Mouse (Mus musculus): Measurements from ENCODE around the gene Acsbg2.

DNA sequence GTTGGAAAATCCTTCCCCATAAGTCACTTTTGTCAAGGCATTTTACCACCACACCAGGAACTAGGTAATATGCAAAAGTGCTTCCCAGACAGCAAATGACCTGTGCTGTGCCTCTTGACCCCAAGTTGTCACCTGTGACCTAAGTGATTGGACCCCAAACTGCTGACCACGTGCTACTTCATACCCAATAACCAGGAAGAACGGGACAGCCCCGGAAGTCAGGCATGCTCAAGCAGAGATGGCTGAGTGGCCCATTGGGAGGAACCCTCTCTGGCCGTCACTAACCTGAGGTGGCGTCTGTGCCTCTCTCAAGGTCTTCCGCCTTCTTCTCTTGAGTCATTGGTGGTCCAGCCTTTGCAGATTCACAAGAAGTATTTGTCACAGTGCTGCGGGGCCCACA, 1.7 kb downstream of the Acsbg2 start:
- TF ChIP-seq MYC (IDR thresholded peaks at IDR 0.05; ENCODE audit: low read depth, low read length) (no peak), MAZ (IDR thresholded peaks at IDR 0.05; ENCODE audit: low read depth, low read length) (no peak), MXI1 (IDR thresholded peaks at IDR 0.05; ENCODE audit: low read depth, low read length) (no peak), POLR2AphosphoS2 (IDR thresholded peaks at IDR 0.05; ENCODE audit: low read length) (no peak), EP300 (IDR thresholded peaks at IDR 0.05; ENCODE audit: low read depth in 1 of 2, low read length in 2 of 2) (no peak), POLR2A (IDR thresholded peaks at IDR 0.05; ENCODE audit: control insufficient read depth in 1 of 2, insufficient read depth in 1 of 2, low read depth in 1 of 2, low read length in 2 of 2, poor library complexity in 1 of 2) (no peak), MEF2A (IDR thresholded peaks at IDR 0.05; ENCODE audit: extremely low read depth, insufficient replicate concordance, low read depth, low read length, poor library complexity, severe bottlenecking) (no peak), TAL1 (IDR thresholded peaks at IDR 0.05; ENCODE audit: low read length) (no peak), CTCF (IDR thresholded peaks at IDR 0.05 in 2 of 3, conservative IDR thresholded peaks at IDR 0.05 in 1 of 3; ENCODE audit: control insufficient read depth in 1 of 3, insufficient read depth in 1 of 3, low read depth in 2 of 3, low read length in 3 of 3, poor library complexity in 1 of 3, severe bottlenecking in 1 of 3) (no peak), GATA1 (IDR thresholded peaks at IDR 0.05; ENCODE audit: low read depth, low read length) (no peak), GABPA (IDR thresholded peaks at IDR 0.05; ENCODE audit: low read depth, low read length) (no peak), CHD1 (IDR thresholded peaks at IDR 0.05; ENCODE audit: low read depth, low read length) (no peak)
